Mouse (Mus musculus) layer of hippocampus, postnatal 36 days (tissue): ENCODE data around the gene Fam57a. TPM values are rescaled to one million over a fixed set of nuclear protein-coding genes. Genes with fewer than 3 reads are reported as not detected.
"Not testable (repeated sequence)": the region's sequence is repeated elsewhere in the genome, so short reads cannot be mapped to it uniquely, and the experiment has no call there.

Source experiments
- DNase-seq, 2 experiments: peaks; one replicate each; pipeline ENCODE4 v3.0.0; 2022
- total RNA-seq, 2 experiments: library from RNA; stranded (reverse); gene quantifications; 2 replicates each; pipeline ENCODE4 v1.2.3; 2021

Fam57a gene
- total RNA-seq, 2 experiments from 2014 or later: 18.4 to 20.9 TPM

DNA sequence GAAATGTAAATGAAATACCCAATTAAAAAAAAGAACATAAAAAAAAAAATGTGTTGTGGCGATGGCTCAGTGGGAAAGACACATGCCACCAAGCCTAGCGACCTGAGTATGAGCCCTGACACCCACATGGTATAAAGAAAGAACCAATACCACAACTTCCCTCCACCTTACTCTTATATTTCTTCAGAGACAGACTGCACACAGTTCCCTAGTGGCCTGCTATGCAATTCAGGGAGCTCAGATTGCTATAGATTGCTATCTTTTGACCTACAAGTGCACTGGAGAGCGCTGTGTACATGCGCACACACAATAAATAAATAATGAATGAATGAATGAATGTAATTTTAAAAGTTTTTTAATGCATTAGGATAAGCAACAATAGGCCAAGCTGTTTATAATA is 4.3 kb downstream of the Fam57a start:
- no peak for DNase-seq

DNA sequence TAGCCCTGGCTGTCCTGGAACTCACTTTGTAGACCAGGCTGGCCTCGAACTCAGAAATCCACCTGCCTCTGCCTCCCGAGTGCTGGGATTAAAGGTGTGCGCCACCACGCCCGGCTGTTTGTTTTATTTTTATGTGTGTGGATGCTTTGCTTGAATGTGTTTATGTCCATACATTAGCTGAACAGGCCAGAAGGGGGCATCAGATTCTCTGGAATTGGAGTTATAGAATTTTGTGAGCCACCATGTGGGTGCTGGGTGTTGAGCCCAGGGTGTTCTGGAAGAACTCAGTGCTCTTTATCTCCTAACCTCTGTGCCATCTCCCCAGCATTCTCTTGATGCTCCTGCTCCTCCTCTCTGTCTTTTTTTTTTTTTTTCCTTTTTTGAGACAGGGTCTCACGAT is 7.4 kb downstream of the Fam57a start:
- DNase-seq: no peak

DNA sequence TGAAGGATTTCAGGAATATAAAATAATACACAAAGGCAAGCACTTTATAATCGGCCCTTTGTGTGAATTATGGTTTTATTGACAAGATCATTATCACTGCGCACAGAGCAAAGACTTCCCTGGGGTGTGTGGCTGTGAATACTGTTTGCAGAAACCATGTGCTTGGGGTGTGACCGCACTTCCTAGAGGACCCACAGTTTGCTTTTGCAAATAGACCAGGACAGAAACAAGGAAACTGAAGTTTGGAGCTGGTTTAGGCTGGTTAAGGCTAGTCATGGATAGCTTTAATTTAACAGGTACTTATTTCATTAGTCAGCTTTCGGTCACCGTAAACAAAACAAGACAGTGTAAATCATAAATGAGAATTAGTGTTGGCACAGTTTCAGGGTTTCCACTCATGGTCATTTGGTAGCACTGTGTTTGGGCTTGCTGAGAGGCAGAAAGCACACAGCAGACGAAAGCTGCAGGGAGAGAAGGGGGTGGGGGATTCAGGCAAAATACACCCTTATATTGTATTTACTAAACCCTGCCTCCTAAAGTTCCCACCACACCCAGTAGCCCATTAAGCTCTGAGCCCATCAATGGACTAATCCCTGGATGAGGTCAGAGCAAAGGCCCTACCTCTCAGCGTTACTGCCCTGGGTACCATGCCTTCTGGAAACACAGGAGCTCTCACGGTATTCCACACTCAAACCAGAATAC is 17.0 kb downstream of the Fam57a start:
- no peak for DNase-seq

DNA sequence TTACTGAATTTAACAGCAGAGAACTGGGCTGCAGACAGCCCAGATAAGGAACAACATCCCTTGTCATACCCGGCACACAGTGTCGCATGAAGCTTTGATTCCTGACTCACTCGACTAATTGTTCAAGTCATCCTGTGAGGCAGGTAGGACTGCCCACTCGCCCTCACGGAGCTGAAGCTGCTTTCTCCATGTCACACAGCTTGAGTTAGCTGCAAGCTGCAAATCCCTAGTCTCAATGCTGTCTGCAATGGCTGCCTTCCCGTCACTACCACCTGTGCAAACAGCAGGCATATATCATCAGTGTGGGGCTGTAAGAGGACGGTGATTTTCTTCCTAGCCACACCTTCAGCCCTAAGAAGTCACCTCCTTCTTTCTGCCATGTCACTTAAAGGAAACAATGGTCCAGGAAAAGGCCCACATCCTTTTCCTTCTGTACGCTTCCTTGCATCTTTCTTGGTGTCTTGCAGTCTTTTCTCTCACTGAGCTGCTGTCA is 17.6 kb downstream of the Fam57a start:
- DNase-seq: no peak

DNA sequence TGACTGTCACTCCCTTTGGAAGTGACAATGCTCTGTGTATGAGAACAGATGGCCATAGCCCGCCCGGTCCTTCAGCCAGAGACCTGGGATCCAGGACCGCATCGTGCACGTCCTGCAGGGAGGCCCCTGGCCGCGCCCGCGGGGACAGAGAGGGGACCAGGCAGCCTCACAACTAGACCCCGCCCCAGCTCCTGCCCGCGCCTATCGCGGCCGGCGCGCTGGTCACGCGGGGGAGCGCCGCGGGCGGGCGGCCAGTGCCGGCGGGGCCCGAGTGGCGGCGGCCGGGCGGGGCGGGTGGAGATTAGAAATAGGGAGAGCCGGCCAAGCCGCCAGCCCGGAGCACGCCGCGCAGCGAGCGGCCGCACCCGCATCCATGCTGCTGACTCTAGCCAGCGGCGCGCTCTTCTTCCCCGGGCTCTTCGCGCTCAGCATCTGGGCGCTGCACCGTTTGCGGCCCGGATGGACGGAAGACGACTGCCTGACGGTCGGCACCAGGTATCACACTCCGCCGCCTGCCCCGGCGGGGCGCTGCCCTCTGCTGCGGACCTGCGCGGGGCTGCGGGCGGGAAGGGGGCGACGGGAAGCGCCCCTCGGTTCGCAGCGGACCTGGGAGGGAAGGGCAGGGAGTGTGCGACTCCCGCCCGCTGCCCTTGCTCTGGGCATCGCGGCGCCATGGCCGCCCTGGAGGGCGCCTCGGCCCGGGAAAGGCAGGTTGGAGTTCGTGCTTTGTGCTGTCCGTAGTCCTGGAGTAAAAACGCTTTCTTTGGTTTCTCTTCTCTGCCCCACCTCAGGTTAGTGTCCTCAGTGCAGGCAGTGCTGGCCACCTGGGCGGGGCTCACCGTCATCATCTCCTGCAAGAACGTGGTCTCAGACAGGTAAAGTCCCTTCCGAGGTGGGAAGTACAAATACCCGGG is 22.5 kb downstream of the Fam57a start:
- peak; percentile 86 to 87 for DNase-seq

DNA sequence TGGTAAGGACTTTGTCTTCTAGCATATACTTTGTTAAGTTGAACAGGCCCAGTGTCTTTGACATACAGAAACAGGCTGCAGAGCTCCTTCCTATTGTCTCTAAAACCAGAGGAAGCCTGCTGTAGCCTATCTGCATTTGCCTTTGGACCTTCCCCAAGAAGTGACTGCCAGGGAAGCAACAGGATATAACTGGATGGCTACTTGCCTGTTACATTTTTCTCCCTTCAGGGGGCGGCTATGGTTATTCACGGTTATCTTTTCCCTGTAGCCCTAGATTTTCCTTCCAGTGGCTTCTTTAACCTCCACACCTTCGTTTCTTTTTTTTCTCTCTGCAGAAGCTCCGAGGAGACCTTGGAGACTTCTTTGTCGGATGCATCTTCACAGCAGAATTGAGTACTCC is 27.3 kb downstream of the Fam57a start:
- no peak for DNase-seq

DNA sequence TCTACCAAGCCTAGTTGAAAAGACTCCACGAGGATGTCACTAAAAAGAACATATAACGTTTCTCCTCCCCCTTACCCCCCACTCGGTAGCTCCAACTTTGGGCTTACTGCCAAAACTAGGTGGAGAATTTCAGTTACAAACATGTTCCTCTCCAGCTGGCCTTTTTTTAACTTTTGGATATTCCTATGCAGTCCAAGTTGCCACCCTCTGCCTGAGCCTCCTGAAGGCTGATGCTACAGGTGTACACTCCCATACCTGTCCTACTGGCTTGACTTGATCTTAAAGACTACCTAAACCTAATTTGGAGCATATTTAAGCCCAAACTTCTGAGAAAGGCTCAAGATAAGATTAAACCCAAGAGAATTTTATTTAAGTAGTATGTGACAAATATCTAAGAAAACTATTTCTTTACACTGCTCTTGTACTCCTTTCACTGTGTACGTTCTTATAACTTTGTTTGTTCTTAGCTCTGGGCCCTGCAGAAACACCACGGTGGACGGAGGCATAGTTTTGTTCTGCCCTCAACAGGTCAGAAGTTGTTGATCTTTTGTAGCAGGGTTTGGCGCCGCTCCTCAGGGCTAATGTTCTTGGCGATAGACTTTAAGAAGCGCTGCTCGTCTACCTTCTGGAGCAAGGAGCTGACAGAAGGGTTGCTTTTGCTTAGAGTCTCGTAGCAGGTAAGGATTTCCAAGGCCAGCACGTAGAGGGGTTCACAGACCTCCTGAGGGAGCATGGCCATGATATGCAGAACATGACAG is 30.9 kb downstream of the Fam57a start:
- DNase-seq: no peak

DNA sequence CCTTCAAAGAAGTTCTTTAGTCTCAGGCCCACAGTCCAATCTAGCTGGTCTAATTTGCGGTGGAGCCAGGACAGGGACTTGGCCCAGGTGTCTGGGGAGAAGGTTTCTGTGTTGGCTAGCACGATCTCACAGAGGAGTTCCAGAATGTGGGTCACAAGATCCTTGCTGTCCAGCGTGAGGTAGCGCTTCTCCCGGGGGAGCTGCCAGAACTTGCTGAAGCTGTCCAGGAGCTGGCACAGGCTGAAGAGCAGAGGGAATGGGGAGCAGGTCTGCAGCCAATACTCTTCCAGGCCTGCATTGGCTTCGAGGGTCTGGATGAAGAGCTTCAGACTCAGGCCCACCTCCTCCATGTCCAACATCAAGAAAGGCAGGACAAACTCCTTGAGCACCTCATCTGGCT is 32.1 kb downstream of the Fam57a start:
- not testable (repeated sequence) for DNase-seq

DNA sequence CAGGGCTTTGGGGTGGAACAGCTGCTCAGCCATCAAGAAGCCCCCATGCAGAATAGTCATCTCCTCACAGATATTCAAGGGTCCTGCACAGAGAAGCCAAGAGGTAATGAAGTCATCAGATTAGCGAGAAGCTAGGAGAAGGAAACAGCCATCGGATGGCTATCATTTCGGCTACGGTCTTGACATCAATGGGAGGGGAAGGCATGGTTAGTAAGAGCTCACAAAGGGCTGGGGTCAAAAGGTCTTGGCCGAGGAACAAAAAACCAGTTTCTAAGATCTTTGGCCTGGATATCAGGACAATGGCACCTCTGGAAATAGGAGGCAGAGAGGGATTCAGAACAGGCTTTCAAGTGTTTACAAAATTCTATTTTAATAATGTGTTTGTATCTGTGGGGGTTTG is 34.4 kb downstream of the Fam57a start:
- no peak for DNase-seq

DNA sequence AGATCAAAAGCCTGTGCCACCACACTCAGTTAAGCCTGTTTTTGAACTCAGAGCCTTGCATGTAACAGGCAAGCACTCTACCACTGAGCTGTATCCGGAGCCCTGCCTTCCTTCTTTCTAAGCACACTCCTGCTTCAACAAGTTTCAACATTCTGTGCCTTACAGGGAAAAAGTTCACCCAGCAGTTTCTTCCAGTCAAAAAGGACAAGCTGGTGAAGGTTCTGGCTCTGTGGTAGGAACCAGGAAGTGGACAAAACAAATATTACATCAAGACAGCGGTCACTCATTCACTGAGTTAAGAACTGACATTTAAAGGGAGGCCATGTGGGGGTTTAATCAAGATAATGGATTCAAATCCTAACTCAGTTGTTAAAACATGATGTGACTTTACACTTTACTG is 35.5 kb downstream of the Fam57a start:
- DNase-seq: no peak

DNA sequence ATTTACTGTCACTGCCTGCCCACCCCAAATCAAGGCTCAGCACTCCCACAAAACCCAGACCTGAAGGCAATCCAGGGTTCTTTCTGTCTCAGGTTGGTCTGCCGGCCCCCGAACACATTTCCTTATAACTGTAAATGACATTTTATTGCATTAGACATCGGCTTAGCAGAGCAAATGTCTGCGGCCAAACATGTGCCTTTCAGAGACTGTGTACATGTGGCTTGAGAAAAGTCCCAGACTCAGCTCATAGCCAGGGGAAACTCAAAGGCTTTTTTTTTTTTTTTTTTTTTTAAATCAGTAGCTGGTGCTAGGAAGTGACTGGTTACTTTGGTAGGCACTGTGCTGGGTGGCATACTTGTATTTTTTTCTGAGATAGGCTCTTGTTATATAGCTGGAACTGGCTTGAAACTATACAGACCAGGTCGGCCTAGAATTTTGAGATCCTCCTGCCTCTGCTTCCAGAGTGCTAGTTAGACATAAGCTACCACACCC is 36.6 kb downstream of the Fam57a start:
- no peak for DNase-seq

DNA sequence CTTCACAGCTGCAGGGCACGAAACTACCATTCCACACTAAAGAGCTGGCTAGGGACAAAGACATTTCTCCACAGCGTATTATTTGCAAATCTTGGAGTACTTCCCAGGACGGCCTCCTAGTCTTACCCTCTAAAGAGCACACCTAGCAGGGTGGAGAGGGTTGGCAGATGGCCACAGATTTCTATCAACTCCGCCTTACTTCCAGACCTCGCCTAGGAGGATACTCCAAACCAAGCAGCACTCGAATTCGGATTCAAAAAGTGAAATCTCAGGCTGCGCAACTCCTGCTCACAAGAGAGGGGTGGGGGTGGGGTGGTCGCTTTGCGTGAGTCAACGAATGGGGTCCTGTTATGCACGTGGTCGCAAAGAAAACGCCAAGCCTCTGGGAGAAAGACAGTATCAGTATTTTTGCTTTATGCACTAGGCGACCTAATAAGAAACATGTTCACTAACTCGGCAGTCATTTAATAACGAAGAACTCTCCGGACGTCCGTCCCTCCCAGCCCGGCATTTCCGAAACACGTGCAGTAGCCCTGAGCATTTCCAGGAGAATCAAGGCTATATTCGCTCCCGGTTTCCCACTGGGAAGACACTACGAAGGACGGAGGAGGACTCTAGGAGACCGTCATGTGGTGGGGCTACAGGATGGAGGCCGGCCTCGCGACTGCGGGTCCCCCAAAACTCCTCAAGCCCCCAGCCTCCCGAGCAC is 37.4 kb downstream of the Fam57a start:
- peak in 1 of 2 experiments; percentile 11 for DNase-seq

DNA sequence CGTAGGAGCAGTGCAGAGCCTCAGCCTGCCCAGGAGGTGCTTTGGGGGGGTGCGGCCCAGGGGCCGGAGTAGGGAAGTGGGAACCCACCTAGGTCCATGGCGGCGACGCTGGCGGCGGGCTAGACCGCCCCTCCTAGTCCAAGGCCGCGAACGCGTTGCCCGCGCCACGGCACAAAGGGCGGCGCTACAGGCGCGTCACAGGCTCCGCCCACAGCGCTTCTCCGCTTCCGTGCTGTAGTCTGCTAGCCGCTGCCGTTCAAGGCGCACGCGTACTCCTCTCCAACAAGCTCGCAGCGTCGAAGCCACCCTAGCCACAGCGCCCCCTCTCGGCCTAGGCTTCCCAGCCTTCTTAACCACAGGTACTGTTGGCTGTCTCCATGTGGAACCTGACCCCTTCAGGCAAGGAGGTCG is 37.9 kb downstream of the Fam57a start, which contains the start of the genes Dbil5 and Gemin4:
Gene Dbil5, plus strand, starts transcription at position 219 of the 411 bp plus-strand sequence.
Gene Gemin4, minus strand, starts transcription at position 275 of the 411 bp plus-strand sequence.
- DNase-seq: peak; percentile 96

DNA sequence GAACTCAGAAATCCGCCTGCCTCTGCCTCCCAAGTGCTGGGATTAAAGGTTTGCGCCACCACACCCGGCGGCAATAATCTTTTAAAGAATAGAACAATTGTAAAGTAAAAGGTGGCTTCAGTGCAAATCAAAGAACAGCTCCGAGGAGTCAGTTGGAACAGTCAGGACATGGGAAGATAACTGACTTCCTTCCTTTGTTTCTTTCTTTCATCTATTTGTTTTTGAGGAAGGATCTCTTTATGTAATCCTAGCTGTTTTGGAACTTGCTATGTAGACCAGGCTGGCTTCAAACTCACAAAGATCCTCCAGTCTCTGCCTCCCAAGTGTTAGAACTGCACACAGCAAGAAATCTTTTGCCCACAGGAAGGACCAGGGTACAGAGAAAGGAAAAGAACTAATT is 45.2 kb downstream of the Fam57a start:
- DNase-seq: no peak

GRCm38 (mm10) chr11:76225051-76225450 is 45.6 kb downstream of the Fam57a start:
- no peak for DNase-seq

GRCm38 (mm10) chr11:76236136-76236535 is 56.7 kb downstream of the Fam57a start:
- no peak for DNase-seq

DNA sequence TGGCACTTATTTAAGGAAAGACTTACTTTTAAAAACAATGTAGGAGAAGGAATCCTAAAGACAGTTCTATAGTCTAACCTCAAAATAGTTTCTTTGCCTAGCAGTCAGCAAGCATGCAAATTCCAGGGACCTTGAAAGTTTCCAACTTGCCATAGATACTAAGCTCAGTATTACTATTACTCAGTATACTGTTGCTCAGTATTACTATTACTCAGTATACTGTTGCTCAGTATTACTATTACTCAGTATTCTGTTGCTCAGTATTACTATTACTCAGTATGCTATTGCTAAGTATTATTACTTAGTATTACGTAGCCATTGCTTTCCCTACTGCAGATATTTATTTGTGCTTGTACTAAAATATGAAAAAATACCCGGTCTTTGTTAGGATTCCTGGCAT is 60.3 kb downstream of the Fam57a start:
- DNase-seq: no peak

- peak; percentile 91 to 94 for DNase-seq
Measured at GRCm38 (mm10) chr11:76242901-76243810, 63.7 kb downstream of the Fam57a start, which contains the start of the genes Mrm3 and Glod4. TSS of gene Mrm3 (plus strand) at chr11:76243715. TSS of gene Glod4 (minus strand) at chr11:76243725.

DNA sequence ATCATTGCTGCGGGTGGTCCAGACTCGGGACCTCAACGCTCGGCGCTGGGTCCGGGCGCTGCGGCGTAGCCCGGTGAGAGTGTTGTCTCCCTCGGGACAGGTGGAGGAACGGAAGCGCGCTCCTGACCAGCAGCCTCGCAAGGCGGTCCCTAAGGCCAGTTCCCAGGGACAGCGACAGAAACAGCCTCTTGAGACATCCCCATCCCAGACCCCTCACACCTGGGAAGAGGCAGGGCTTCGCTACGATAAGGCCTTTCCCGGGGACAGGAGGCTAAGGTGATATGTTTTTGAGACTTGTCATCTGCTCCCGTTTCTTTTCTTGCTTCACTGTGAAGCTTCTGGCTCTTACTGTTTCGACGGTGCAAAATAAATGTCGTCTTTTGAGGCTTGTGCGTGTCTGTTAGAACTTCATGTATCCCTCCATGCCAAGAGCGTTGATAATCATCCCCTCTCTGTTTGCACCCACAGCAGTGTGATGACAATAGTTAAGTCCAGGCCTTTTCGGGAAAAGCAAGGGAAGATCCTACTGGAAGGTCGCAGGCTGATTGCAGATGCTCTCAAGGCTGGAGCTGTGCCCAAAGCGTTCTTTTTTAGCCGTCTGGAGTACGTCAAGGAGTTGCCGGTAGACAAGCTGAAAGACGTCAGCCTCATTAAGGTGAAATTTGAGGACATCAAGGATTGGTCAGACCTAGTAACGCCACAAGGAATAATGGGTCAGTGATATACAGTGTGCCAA is 64.5 kb downstream of the Fam57a start:
- no peak for DNase-seq

DNA sequence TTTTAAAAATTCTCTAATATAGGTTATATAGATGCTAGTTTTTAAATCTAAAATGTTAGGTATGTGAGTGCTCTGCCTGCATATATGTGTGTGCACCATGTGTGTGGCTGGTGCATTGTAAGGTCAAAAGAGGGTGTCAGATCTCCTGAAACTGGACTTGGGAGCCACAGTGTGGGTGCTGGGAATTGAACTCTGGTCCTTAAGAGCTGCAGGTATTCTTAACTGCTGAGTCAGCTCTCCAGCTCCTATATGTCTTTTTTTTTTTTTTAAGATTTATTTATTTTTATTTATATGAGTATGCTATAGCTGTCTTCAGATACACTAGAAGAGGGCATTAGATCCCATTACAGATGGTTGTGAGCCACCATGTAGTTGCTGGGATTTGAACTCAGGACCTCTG is 67.0 kb downstream of the Fam57a start:
- no peak for DNase-seq
